Mouse (Mus musculus): ENCODE measurements around the gene Mgll. TPM values are rescaled to one million over a fixed set of nuclear protein-coding genes. Genes with fewer than 3 reads are reported as not detected.
A peak's percentile ranks its signal among the peaks of the same experiment; 100 is the strongest.

Mgll gene
- polyA plus RNA-seq, 1 experiment, result 63.4 TPM

DNA sequence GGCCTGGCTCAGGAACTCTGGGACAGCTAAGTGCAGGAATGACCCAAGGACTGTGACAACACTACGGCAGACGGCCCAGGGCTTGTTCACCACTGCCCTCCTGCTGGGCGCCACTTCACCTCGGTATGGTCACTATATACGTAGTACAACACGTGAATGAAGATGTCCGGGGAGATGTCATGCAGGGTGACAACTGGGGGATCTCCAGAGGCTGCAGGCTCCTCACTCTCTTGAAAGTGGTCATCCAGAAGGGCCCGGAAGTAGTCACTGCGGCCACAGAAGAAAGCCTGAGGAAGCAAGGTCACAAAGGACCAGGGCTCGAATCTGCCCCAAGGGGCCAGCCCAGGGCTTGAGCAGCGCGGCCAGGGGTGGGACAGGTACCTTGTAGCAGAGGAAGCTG lies 113.8 kb downstream of the Mgll start:
- whole genome bisulfite sequencing, result 77% methylated on average over 12 of the region's 12 CpGs
- H3K4me1 ChIP-seq (ENCODE audit: control insufficient read depth, insufficient read depth, low read length), result peaks cover 63% of the 10 kb centered on the region
- H3K27ac ChIP-seq (ENCODE audit: insufficient read depth, low read length), result no peak overlapping the region
- TF ChIP-seq CTCF (IDR thresholded peaks at IDR 0.05; ENCODE audit: borderline replicate concordance, insufficient read depth, low read depth, low read length), result no peak
- TF ChIP-seq POLR2A (IDR thresholded peaks at IDR 0.05; ENCODE audit: borderline replicate concordance, insufficient read depth, low read length), result no peak
- DNase-seq, result no peak
- H3K4me3 ChIP-seq (replicated peaks; ENCODE audit: insufficient read depth, low read depth, low read length), result no peak overlapping the region
- H3K27me3 ChIP-seq (ENCODE audit: control insufficient read depth, insufficient read depth, low read length), result no peaks in the 10 kb centered on the region

DNA sequence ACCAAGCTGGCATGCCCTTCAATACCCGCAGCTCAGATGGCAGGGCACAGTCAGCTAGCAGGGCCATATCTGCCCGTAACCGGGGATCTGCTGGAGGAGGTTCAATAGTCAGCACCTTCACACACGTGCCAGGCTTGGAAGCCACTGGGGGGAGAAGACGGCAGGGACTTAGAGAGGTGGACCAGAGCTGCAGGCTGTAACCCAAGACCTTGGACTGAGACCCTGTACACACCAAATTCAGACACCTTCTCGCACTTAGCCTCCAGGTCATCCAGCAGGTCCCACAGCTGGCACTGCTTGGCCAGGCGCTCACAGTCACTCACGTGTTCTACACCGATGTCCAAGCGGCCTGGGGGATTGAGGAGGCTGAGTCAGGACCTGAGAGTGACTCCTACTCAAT lies 114.4 kb downstream of the Mgll start:
- H3K4me1 ChIP-seq (ENCODE audit: control insufficient read depth, insufficient read depth, low read length), result peaks cover 60% of the 10 kb centered on the region
- no peak for TF ChIP-seq POLR2A (IDR thresholded peaks at IDR 0.05; ENCODE audit: borderline replicate concordance, insufficient read depth, low read length)
- TF ChIP-seq CTCF (IDR thresholded peaks at IDR 0.05; ENCODE audit: borderline replicate concordance, insufficient read depth, low read depth, low read length), result no peak
- H3K27ac ChIP-seq (ENCODE audit: insufficient read depth, low read length), result 0 out of 2 replicates have a peak overlapping the region, but pooled peaks have one; percentile 6
- H3K27me3 ChIP-seq (ENCODE audit: control insufficient read depth, insufficient read depth, low read length), result no peaks in the 10 kb centered on the region
- no peak overlapping the region for H3K4me3 ChIP-seq (replicated peaks; ENCODE audit: insufficient read depth, low read depth, low read length)
- 66% methylated on average over 10 of the region's 10 CpGs for WGBS
- no peak for DNase-seq

DNA sequence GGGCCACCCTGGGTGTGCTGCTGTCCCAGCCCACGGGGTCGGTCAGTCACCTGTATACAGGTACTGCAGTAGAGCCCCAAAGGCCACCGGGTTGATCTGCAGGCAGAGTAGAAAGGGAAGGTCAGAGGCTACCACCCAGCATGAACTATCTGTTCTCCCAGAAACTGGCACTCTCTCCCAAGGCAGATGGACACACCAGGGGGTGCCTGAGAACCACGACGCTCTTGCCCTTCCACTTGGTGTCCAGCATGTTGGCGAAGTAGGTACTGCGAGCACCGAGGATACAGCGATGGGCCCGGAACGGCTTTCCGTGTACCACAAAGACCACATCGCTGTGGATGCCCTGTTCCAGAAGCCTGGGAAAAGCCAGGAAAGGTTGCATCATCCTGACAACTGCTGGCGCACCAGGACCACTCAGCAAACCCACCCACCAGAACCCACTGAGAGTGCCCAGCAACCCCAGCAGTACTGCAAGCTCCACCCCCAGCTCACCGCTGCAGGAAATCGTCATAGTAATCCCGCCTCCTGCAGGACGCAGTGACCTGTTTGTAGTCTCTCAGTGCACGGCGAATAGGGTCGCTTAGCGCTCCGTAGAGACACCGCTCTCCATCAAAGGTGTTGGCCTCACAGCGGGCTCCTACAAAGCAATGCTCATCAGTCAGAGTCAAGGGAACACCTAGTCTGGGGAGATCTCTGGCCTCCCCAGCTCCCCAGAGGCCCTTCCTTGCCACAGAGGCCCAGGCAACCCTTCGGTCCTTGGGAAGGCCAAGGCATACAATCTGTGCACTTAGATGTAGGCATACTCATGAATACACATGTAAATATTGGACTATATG lies 115.1 kb downstream of the Mgll start:
- Histone ChIP-seq H3K4me3 (replicated peaks; ENCODE audit: insufficient read depth, low read depth, low read length) (peak overlapping the region; percentile 4), H3K27ac (ENCODE audit: insufficient read depth, low read length) (peak overlapping the region; percentile 20; the same call in 1 of the 2 replicates), H3K4me1 (ENCODE audit: control insufficient read depth, insufficient read depth, low read length) (peaks cover 53% of the 10 kb centered on the region), H3K27me3 (ENCODE audit: control insufficient read depth, insufficient read depth, low read length) (no peaks in the 10 kb centered on the region)
- 34% methylated on average over 26 of the region's 26 CpGs for WGBS
- TF ChIP-seq CTCF (IDR thresholded peaks at IDR 0.05; ENCODE audit: borderline replicate concordance, insufficient read depth, low read depth, low read length) (no peak), POLR2A (IDR thresholded peaks at IDR 0.05; ENCODE audit: borderline replicate concordance, insufficient read depth, low read length) (no peak)
- DNase-seq, result peak; percentile 75 to 76

DNA sequence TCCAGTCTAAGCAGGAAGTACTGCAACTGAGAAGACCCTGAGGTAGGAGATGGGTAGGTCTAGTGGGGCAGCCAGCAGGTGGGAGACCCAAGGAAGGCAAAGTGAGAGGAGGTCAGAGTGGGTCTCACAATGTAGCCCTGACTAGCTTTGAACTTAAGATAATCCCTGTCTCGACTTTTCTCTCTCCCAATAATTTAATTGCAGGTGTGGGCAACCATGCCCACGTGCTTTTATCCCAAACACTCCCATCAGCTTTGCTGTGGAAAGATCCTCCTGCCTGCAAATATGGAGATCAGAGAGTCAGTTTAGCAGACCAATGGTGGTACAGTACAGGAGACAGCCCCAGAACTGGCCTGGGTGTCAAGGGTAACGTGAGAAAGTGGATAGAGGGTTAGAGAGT lies 116.0 kb downstream of the Mgll start:
- 67% methylated on average over 3 of the region's 3 CpGs for WGBS
- peak overlapping the region; percentile 11 for H3K4me3 ChIP-seq (replicated peaks; ENCODE audit: insufficient read depth, low read depth, low read length)
- H3K4me1 ChIP-seq (ENCODE audit: control insufficient read depth, insufficient read depth, low read length), result peaks cover 44% of the 10 kb centered on the region
- peak in 1 of 2 experiments; percentile 15 for DNase-seq
- 0 out of 2 replicates have a peak overlapping the region, but pooled peaks have one; percentile 20 for H3K27ac ChIP-seq (ENCODE audit: insufficient read depth, low read length)
- no peak for TF ChIP-seq POLR2A (IDR thresholded peaks at IDR 0.05; ENCODE audit: borderline replicate concordance, insufficient read depth, low read length)
- no peak for TF ChIP-seq CTCF (IDR thresholded peaks at IDR 0.05; ENCODE audit: borderline replicate concordance, insufficient read depth, low read depth, low read length)
- no peaks in the 10 kb centered on the region for H3K27me3 ChIP-seq (ENCODE audit: control insufficient read depth, insufficient read depth, low read length)

DNA sequence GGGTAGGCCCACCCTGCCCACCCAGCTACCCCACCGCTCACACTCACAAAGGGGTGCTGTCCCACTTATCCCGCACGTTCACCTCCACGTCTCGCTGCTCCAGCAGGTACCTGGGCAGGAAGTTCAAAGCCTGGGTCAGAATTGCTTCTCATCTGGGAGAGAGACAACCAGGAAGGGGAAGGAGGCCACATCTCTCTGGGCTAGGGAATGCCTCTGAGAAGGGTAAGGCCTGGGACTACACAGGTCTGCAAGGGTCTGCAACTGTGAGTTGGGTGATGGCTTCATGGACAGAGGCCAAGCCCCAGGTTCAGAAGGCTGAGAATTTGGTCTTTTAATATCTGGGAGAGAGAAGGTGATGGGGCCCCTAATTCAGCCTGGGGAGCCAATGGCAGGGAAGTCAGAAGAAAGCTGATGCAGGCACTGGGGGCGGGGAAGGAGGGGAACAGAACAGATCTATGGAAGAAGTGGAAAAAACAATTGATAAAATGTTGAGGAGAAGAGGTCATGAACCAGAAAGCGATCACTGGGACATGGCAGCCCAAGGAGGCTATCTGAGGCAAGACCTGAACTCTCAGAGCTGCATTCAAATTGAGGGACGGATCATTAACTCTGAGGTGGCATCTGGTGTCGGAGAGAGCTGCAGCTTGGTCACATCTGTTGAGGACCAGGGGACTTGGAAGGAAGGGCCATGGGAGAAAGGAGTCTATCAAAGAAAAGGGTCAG lies 116.7 kb downstream of the Mgll start:
- Histone ChIP-seq H3K4me1 (ENCODE audit: control insufficient read depth, insufficient read depth, low read length) (peaks cover 37% of the 10 kb centered on the region), H3K27me3 (ENCODE audit: control insufficient read depth, insufficient read depth, low read length) (no peaks in the 10 kb centered on the region), H3K4me3 (replicated peaks; ENCODE audit: insufficient read depth, low read depth, low read length) (peak overlapping the region; percentile 96), H3K27ac (ENCODE audit: insufficient read depth, low read length) (peak overlapping the region; percentile 55)
- TF ChIP-seq POLR2A (IDR thresholded peaks at IDR 0.05; ENCODE audit: borderline replicate concordance, insufficient read depth, low read length) (no peak), CTCF (IDR thresholded peaks at IDR 0.05; ENCODE audit: borderline replicate concordance, insufficient read depth, low read depth, low read length) (no peak)
- 52% methylated on average over 9 of the region's 9 CpGs for WGBS
- peak in 1 of 2 experiments; percentile 37 for DNase-seq

DNA sequence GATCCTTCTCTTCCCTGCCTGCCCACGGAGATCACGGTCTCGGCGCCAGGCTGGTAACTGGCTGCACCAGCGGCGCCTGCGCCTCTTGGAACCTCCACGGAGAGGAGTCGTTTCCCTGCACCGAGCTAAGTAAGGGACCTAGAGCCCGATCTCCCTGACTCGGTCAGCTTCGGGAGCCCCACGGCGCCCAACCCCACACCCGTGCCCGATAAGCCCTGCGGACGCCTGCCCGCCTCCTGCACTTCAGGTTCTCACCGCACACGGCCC lies 117.2 kb downstream of the Mgll start:
- peaks cover 32% of the 10 kb centered on the region for H3K4me1 ChIP-seq (ENCODE audit: control insufficient read depth, insufficient read depth, low read length)
- H3K27ac ChIP-seq (ENCODE audit: insufficient read depth, low read length), result peak overlapping the region; percentile 55
- 1% methylated on average over 22 of the region's 22 CpGs for WGBS
- TF ChIP-seq POLR2A (IDR thresholded peaks at IDR 0.05; ENCODE audit: borderline replicate concordance, insufficient read depth, low read length), result no peak
- TF ChIP-seq CTCF (IDR thresholded peaks at IDR 0.05; ENCODE audit: borderline replicate concordance, insufficient read depth, low read depth, low read length), result no peak
- no peaks in the 10 kb centered on the region for H3K27me3 ChIP-seq (ENCODE audit: control insufficient read depth, insufficient read depth, low read length)
- peak overlapping the region; percentile 96 for H3K4me3 ChIP-seq (replicated peaks; ENCODE audit: insufficient read depth, low read depth, low read length)
- DNase-seq, result no peak

DNA sequence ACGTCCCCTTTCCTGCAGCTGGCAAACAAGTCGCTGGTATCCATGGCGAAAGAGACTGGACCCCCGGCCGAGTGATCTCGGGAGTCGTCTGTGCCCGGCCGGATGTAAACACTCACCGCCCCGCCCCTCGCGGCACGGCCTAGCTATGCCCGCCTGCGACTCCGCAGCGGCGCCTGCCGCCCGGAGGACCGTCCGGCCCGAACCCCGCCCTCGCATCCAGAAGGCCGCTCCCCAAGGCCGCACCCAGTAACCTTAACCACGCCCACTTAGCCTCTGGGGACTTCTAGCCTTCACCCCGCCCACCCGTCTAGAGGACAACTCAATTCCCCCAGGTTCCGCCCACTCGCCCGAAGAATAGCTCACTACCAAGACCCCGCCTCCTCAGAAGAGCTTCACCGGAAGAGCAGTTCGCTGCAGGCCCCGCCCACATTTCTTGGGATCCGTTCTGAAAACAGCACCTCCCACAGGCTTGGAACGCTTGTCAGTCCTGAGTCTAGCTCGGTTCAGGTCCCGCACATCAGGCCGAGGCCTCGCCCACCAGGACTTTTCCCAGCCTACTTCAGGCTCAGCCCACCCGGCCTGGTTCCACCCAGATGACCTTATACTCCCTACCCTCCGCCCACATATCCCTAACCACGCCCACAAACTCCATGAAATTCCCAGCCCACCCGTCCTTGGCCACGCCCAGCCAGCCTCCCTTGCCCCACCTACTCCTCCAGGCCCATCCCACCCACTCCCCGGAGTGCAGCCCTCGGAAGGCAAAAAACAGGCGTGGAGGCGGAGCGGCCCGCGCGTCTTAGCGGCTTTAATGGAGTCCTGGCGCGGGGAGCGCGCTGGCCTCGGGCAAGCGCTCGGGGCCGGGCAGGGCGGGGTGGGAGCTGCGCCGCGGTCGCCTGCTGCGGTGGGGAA lies 117.8 kb downstream of the Mgll start, which contains the start of gene Abtb1:
TSS of gene Abtb1 (minus strand) at position 204 of the 909 bp plus-strand sequence.
- TF ChIP-seq POLR2A (IDR thresholded peaks at IDR 0.05; ENCODE audit: borderline replicate concordance, insufficient read depth, low read length) (peak; percentile 38; the same call in 1 of the 2 replicates), CTCF (IDR thresholded peaks at IDR 0.05; ENCODE audit: borderline replicate concordance, insufficient read depth, low read depth, low read length) (peak; percentile 67)
- DNase-seq, result peak; percentile 99
- Histone ChIP-seq H3K4me1 (ENCODE audit: control insufficient read depth, insufficient read depth, low read length) (peaks cover 29% of the 10 kb centered on the region), H3K27ac (ENCODE audit: insufficient read depth, low read length) (peak within 1 kb of the TSS; percentile 55), H3K4me3 (replicated peaks; ENCODE audit: insufficient read depth, low read depth, low read length) (peak within 1 kb of the TSS; percentile 96), H3K27me3 (ENCODE audit: control insufficient read depth, insufficient read depth, low read length) (no peaks in the 10 kb centered on the region)
- WGBS, result under 1% methylated on average over 72 of the region's 72 CpGs

All from cerebellum, adult 2 months (tissue).